Mouse (Mus musculus) forebrain, embryonic 14.5 days (tissue): ENCODE data around the gene Tarbp1. TPM values are rescaled to one million over a fixed set of nuclear protein-coding genes. Genes with fewer than 3 reads are reported as not detected.

Experiments used
- ATAC-seq: fragments of 200-750 bp; cut with Nextera tagmentation; 2 replicates; pipeline ENCODE4 v1.8.0; 2017; ENCODE audit warnings: mild to moderate bottlenecking, moderate library complexity
- DNase-seq: peaks from one replicate; pipeline ENCODE4 v3.0.0-alpha.2; 2015; ENCODE audit warnings: low spot score
- H3K27ac ChIP-seq: fragments of 300-500 bp; sonication (generic); 2 replicates; pipeline ENCODE4 v1.5.1; 2014; ENCODE audit warnings: low read depth, mild to moderate bottlenecking, control low read depth, low read length, moderate library complexity
- H3K27me3 ChIP-seq: fragments of 300-500 bp; sonication (generic); replicated peaks from 2 replicates; pipeline ENCODE4 v1.6.1; 2014; ENCODE audit warnings: low read length, control low read depth, mixed read lengths; ENCODE audit not compliant: control insufficient read depth, insufficient read depth
- H3K36me3 ChIP-seq: fragments of 300-500 bp; sonication (generic); 2 replicates; pipeline ENCODE4 v1.6.1; 2014; ENCODE audit warnings: low read length, control low read depth; ENCODE audit not compliant: control insufficient read depth, insufficient read depth
- H3K4me1 ChIP-seq: fragments of 300-500 bp; sonication (generic); 2 replicates; pipeline ENCODE4 v1.6.1; 2014; ENCODE audit warnings: antibody characterized with exemption, low read length, control low read depth; ENCODE audit not compliant: control insufficient read depth, insufficient read depth
- H3K4me2 ChIP-seq: fragments of 300-500 bp; sonication (generic); 2 replicates; pipeline ENCODE4 v1.6.1; 2014; ENCODE audit warnings: mild to moderate bottlenecking, control low read depth, low read length
- H3K4me3 ChIP-seq: fragments of 300-500 bp; sonication (generic); 2 replicates; pipeline ENCODE4 v1.5.1; 2014; ENCODE audit warnings: low read depth, low read length, control low read depth
- H3K9ac ChIP-seq: fragments of 300-500 bp; sonication (generic); 2 replicates; pipeline ENCODE4 v1.6.1; 2014; ENCODE audit warnings: mild to moderate bottlenecking, low read length, control low read depth, moderate library complexity
- H3K9me3 ChIP-seq: fragments of 300-500 bp; sonication (generic); replicated peaks from 2 replicates; pipeline ENCODE4 v1.6.1; 2016; ENCODE audit warnings: low read length, control low read depth, mixed read lengths; ENCODE audit not compliant: control insufficient read depth
- WGBS: fragments of 180-500 bp; shearing (Covaris S2); extraction: QIAGEN DNeasy Blood & Tissue Kit; methylation state at CpG from one replicate; pipeline ENCODE4 v1.1.7; 2014; 5-methylcytosine and 5-hydroxymethylcytosine counted together
- polyA plus RNA-seq: library from polyadenylated mRNA; unstranded; fragments of >200 nt; fragmentation: Nextera tagmentation; extraction: Ambion mirVana; gene quantifications from 2 replicates; pipeline ENCODE4 v1.2.1, GENCODE M21; 2014

Gene Tarbp1
- polyA plus RNA-seq, 1 experiment from 2014 or later, result 1.5 TPM

DNA sequence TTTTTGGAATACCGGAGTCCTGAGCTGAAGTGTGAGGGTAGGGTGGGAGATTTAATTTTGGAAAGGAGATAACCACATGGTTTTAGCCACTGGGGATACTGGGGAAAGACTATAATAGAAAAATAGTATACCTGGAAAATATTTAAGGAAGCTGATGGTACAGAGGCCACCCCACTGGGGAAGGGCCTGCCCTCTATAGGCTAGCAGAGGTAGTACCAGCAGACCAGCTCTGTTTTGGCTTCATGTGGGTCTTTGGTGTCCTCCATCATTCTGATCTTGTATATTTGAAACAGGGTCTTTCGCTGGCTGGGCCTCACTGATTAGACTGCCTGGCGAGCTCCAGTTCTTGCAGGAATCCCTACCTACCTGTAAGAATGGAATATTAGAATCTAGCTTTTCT lies 76.5 kb downstream of the Tarbp1 start:
- H3K4me3 ChIP-seq, result no peak overlapping the region
- H3K4me2 ChIP-seq, result no peak overlapping the region
- no peak for ATAC-seq
- 0 out of 2 replicates have a peak, but pooled peaks cover 3% of the 10 kb centered on the region for H3K4me1 ChIP-seq
- no peaks in the 10 kb centered on the region for H3K9me3 ChIP-seq
- no peaks in the 10 kb centered on the region for H3K36me3 ChIP-seq
- no peaks in the 10 kb centered on the region for H3K27me3 ChIP-seq
- H3K27ac ChIP-seq, result no peak overlapping the region
- no peak overlapping the region for H3K9ac ChIP-seq
- no peak for DNase-seq
- 75% methylated on average over 3 of the region's 3 CpGs for WGBS

DNA sequence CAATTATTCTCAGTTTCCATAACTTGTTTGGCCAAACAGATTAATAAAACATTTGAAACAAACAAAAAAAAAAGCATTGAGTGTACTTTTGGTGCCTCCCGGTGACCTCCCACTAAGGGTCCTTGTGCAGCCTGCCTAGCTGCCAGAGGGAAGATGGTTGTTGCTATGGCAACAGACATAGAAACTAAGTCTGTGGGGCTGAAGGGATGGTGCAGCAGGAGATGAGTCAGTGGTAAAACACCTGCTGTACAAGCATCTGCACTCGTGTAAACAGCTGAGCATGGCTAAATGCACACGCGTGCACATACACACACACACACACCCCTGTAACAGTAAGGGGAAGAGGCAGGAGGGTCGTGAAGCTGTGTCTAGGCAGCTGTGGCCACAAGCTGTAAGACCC lies 78.9 kb downstream of the Tarbp1 start:
- no peak for ATAC-seq
- no peaks in the 10 kb centered on the region for H3K9me3 ChIP-seq
- no peaks in the 10 kb centered on the region for H3K36me3 ChIP-seq
- H3K4me3 ChIP-seq, result no peak overlapping the region
- no peak overlapping the region for H3K9ac ChIP-seq
- no peak overlapping the region for H3K4me2 ChIP-seq
- 59% methylated on average over 5 of the region's 5 CpGs for WGBS
- H3K4me1 ChIP-seq, result 0 out of 2 replicates have a peak, but pooled peaks cover 3% of the 10 kb centered on the region
- DNase-seq, result peak; percentile 56
- no peak overlapping the region for H3K27ac ChIP-seq
- no peaks in the 10 kb centered on the region for H3K27me3 ChIP-seq

DNA sequence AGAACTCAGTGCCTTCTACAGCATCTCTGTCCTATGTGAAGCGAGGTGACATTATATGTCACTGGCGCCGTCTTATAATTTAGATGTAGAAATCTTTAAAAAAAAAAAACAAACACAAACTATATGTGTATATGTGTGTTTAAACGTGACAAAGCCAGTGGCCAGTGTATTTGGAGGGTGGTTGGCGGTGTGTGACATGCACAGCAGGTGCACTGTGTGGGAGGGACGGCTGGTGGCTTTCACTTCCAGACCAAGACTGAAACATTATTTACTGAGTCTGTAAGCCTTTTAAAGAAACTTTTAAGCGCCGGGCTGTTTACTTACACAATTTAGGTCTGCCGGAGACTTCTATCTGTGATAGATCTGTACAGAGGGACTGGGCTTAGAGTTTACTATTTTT lies 79.5 kb downstream of the Tarbp1 start:
- no peak overlapping the region for H3K27ac ChIP-seq
- no peak overlapping the region for H3K4me2 ChIP-seq
- no peaks in the 10 kb centered on the region for H3K9me3 ChIP-seq
- H3K4me3 ChIP-seq, result no peak overlapping the region
- 0 out of 2 replicates have a peak, but pooled peaks cover 3% of the 10 kb centered on the region for H3K4me1 ChIP-seq
- no peaks in the 10 kb centered on the region for H3K36me3 ChIP-seq
- H3K9ac ChIP-seq, result no peak overlapping the region
- no peak for ATAC-seq
- whole genome bisulfite sequencing, result 73% methylated on average over 9 of the region's 9 CpGs
- no peaks in the 10 kb centered on the region for H3K27me3 ChIP-seq
- DNase-seq, result no peak

DNA sequence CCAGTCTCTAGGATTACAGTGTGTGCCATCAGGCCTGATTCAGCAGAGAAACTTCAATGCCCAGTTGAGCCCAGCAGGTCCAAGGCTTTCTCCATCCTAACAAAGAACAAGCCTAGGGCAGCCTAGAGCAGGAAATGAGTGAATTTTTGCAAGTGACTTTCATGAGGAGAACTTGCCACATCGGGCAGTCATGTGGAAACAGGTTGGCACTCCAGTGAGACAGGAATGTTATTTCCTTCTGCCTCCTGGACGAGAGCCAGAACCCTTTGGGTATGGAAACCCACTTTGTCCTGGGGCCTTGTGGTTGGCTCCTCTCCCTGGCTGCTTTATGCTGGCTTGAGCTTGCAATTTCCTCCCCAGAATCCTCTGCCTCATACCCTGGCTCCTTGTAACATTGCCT lies 83.3 kb downstream of the Tarbp1 start:
- peak; percentile 40; the same call in 1 of the 2 replicates for ATAC-seq
- no peaks in the 10 kb centered on the region for H3K27me3 ChIP-seq
- H3K4me3 ChIP-seq, result no peak overlapping the region
- DNase-seq, result peak; percentile 68
- no peaks in the 10 kb centered on the region for H3K9me3 ChIP-seq
- no peak overlapping the region for H3K9ac ChIP-seq
- WGBS, result 52% methylated on average over 2 of the region's 2 CpGs
- H3K4me1 ChIP-seq, result 0 out of 2 replicates have a peak, but pooled peaks cover 3% of the 10 kb centered on the region
- no peak overlapping the region for H3K27ac ChIP-seq
- no peak overlapping the region for H3K4me2 ChIP-seq
- H3K36me3 ChIP-seq, result no peaks in the 10 kb centered on the region

DNA sequence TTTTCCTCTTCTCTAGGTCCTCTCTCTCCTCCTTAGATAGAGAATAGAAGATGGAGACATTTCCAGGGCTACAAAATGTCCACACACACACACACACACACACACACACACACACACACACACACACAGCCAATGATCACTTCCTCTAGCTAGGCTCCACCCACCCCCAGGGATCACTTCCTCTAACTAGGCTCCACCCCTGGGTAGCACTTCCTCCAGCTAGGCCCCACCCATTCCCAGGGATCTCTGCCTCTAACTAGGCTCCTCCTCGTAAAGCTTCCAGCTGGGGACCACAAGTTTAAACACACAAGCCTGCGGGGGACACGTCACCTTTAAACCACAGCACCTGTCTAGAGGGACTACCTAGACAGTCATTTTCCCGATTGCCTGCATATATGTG lies 87.3 kb downstream of the Tarbp1 start:
- Histone ChIP-seq H3K4me1 (no peaks in the 10 kb centered on the region), H3K36me3 (no peaks in the 10 kb centered on the region), H3K27me3 (no peaks in the 10 kb centered on the region), H3K9me3 (no peaks in the 10 kb centered on the region), H3K4me3 (no peak overlapping the region), H3K9ac (no peak overlapping the region), H3K4me2 (no peak overlapping the region), H3K27ac (no peak overlapping the region)
- no peak for DNase-seq
- WGBS, result 87% methylated on average over 4 of the region's 4 CpGs
- ATAC-seq, result no peak

DNA sequence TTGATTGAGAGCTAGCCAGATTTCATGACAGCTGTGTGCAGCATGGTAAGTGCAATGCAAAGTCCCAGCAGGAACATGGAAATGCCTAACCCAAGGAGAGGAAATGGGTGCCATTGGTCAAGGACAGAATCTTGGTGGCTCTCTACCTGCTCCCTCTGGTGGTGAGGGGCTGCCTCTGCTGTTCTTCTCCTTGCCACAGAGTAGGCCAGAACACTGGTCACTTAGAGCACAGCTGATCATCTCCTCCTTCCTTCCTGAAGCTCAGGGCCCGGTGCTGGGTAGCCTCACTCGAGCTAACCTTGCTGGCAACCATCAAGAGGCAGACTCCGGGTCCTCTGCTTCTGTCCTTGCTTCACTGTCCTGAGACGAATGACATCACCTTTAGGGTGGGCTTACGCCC lies 92.1 kb downstream of the Tarbp1 start:
- H3K4me1 ChIP-seq, result no peaks in the 10 kb centered on the region
- no peak overlapping the region for H3K4me3 ChIP-seq
- DNase-seq, result peak; percentile 45
- H3K36me3 ChIP-seq, result no peaks in the 10 kb centered on the region
- H3K9me3 ChIP-seq, result no peaks in the 10 kb centered on the region
- H3K27ac ChIP-seq, result no peak overlapping the region
- 70% methylated on average over 5 of the region's 5 CpGs for WGBS
- no peak for ATAC-seq
- H3K4me2 ChIP-seq, result no peak overlapping the region
- H3K27me3 ChIP-seq, result no peaks in the 10 kb centered on the region
- H3K9ac ChIP-seq, result no peak overlapping the region

DNA sequence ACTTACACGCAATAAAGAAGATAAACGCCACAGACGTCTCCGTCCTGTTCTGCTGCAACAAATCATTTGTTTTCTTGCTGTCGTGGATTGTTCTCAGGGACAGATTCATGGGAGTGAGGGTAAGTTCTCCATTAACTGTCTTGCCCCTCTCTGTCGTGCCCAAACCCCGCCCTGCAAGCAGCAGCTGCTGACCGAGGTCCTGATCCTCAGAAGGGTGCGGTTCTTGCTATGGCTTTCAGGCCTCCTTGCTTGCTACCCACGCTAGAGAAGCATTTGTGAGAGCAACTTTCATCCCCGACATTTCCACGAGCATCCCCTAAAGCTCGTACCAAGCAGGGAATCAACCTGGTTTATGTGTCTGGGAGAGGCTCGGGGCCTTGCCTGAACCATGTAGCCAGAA lies 92.6 kb downstream of the Tarbp1 start:
- Histone ChIP-seq H3K9ac (no peak overlapping the region), H3K27ac (no peak overlapping the region), H3K27me3 (no peaks in the 10 kb centered on the region), H3K9me3 (no peaks in the 10 kb centered on the region), H3K4me3 (no peak overlapping the region), H3K36me3 (no peaks in the 10 kb centered on the region), H3K4me2 (no peak overlapping the region), H3K4me1 (no peaks in the 10 kb centered on the region)
- ATAC-seq (no peak), DNase-seq (no peak)
- WGBS, result 44% methylated on average over 14 of the region's 14 CpGs

DNA sequence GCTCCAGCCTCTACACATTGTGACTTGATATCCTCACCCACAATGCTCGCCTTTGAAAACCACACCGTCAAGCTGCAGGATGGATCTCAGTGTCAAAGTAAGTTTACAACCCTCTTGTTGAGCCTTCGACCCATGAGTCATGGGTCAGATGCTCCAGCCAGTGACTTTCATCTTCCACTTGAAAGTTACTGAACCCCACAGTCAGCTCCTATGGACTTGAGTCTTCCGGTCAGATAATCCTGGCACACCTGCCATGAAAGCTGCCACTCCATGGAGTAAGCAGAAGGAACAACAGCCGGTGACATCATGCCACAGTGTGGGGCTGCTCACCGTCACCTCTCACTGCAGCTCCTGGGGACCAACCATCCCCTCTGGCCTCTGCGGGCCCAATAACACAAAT lies 93.6 kb downstream of the Tarbp1 start:
- WGBS, result 86% methylated on average over 7 of the region's 7 CpGs
- no peak overlapping the region for H3K4me2 ChIP-seq
- no peak overlapping the region for H3K4me3 ChIP-seq
- no peak overlapping the region for H3K9ac ChIP-seq
- no peaks in the 10 kb centered on the region for H3K36me3 ChIP-seq
- no peaks in the 10 kb centered on the region for H3K4me1 ChIP-seq
- DNase-seq (no peak), ATAC-seq (no peak)
- no peaks in the 10 kb centered on the region for H3K9me3 ChIP-seq
- no peak overlapping the region for H3K27ac ChIP-seq
- no peaks in the 10 kb centered on the region for H3K27me3 ChIP-seq

DNA sequence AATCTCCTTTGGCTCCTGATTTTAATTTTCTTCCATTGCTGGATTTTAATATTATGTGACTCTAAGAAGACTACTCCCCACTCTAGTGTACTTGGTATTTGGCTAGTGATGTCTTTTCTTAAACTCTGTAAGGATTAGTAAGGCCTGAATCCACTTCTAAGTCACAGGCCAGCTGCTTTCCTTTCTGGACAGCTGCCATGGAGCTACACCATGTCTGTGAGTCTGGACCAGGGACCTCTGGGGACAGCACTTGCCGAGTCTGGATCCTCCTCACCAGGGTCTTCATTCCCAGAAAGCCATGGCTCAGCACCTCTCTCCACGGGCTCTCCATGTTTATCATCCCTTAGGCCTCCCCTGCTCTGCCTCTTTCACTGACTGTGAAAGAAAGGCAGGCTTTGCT lies 94.7 kb downstream of the Tarbp1 start:
- Histone ChIP-seq H3K4me2 (no peak overlapping the region), H3K27me3 (no peaks in the 10 kb centered on the region), H3K27ac (no peak overlapping the region), H3K36me3 (no peaks in the 10 kb centered on the region), H3K9me3 (no peaks in the 10 kb centered on the region), H3K4me1 (no peaks in the 10 kb centered on the region), H3K9ac (no peak overlapping the region), H3K4me3 (no peak overlapping the region)
- DNase-seq (peak; percentile 44), ATAC-seq (no peak)
- WGBS, result 49% methylated on average over 2 of the region's 2 CpGs
